In the genomic region with DNA sequence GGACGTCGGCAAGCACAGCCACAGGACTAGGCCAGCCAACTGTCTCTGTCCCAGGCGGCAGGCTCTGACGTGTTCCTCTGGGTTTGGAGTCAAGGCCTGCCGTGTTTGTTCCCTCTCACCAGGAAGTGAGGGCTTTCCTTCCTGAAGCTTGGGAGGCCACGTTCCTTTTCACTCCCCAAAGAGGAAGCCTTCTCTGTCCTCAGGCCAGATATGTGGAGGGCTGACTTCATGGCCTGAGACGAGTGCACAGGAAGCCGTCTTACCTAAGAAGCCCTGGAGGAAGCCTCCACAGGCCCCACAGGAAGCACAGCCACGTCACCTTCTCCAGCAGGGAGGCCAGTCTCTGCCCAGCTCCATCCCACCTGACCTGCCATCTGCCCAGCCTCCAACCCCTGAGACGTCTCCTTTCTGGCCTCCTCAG, we compare ENCODE assay signal across 8 mouse cellular contexts. TPM values are rescaled to one million over a fixed set of nuclear protein-coding genes. Genes with fewer than 3 reads are reported as not detected.
DNase-seq lines count a peak whose midpoint lies in the region; ATAC-seq and TF ChIP-seq lines count a peak whose summit lies in the region.

No protein-coding gene starts in this region.

- no peak for DNase-seq in midbrain, embryonic 10.5 days (ENCODE audit: low spot score)
- no peak for DNase-seq in midbrain, postnatal 0 days (ENCODE audit: low spot score)
- DNase-seq in kidney, adult 8-10 months = peak; percentile 68 to 77
- DNase-seq in thymus, postnatal 0 days (ENCODE audit: low spot score) = peak; percentile 47
- no peak for DNase-seq in c-Kit-positive CD71-positive TER-119-positive erythroid progenitor cells, embryonic 14.5 days (ENCODE audit: low spot score)

- no peak for TF ChIP-seq CTCF in midbrain, postnatal 0 days (IDR thresholded peaks at IDR 0.05)

- H3K36me3 ChIP-seq in midbrain, embryonic 10.5 days = no peaks in the 10 kb centered on the region
- no peaks in the 10 kb centered on the region for H3K36me3 ChIP-seq in midbrain, postnatal 0 days (ENCODE audit: insufficient read depth, low read length)
- no peaks in the 10 kb centered on the region for H3K36me3 ChIP-seq in lung, embryonic 16.5 days (ENCODE audit: control insufficient read depth, insufficient read depth, low read length)

- no peak for ATAC-seq in midbrain, postnatal 0 days (ENCODE audit: low FRiP score)
- ATAC-seq in granulocyte monocyte progenitor cell, adult 5-6 weeks (replicated peaks; ENCODE audit: poor library complexity, severe bottlenecking) = peak; percentile 96
- peak; percentile 60 for ATAC-seq in lung, embryonic 16.5 days (ENCODE audit: low read depth)
- no peak for ATAC-seq in erythroid progenitor cell, adult 5-6 weeks (replicated peaks; ENCODE audit: low FRiP score, poor library complexity, severe bottlenecking)

- no peaks in the 10 kb centered on the region for H3K9me3 ChIP-seq in midbrain, embryonic 10.5 days (replicated peaks)
- H3K9me3 ChIP-seq in midbrain, postnatal 0 days (ENCODE audit: low read length) = no peaks in the 10 kb centered on the region
- no peaks in the 10 kb centered on the region for H3K9me3 ChIP-seq in lung, embryonic 16.5 days (ENCODE audit: control insufficient read depth, low read length)

- H3K4me2 ChIP-seq in midbrain, postnatal 0 days (ENCODE audit: low read depth, low read length, poor library complexity, severe bottlenecking) = no peak overlapping the region
- no peak overlapping the region for H3K4me2 ChIP-seq in lung, embryonic 16.5 days (ENCODE audit: low read depth, low read length)

- H3K27me3 ChIP-seq in midbrain, embryonic 10.5 days (ENCODE audit: low read depth, poor library complexity, severe bottlenecking) = no peaks in the 10 kb centered on the region
- no peaks in the 10 kb centered on the region for H3K27me3 ChIP-seq in midbrain, postnatal 0 days (ENCODE audit: insufficient read depth, low read length)
- no peaks in the 10 kb centered on the region for H3K27me3 ChIP-seq in lung, embryonic 16.5 days (ENCODE audit: control insufficient read depth, insufficient read depth, low read depth, low read length)

- 75% methylated on average over 10 of the region's 10 CpGs for WGBS in midbrain, embryonic 10.5 days
- WGBS in midbrain, postnatal 0 days = 68% methylated on average over 10 of the region's 10 CpGs
- 54% methylated on average over 10 of the region's 10 CpGs for WGBS in lung, embryonic 16.5 days

- H3K27ac ChIP-seq in midbrain, embryonic 10.5 days (replicated peaks) = peak overlapping the region; percentile 55; the same call in 1 of the 2 replicates
- no peak overlapping the region for H3K27ac ChIP-seq in midbrain, postnatal 0 days (ENCODE audit: low read depth, low read length)
- H3K27ac ChIP-seq in lung, embryonic 16.5 days (ENCODE audit: low read length) = peak overlapping the region; percentile 87

- no peak overlapping the region for H3K4me3 ChIP-seq in midbrain, embryonic 10.5 days
- H3K4me3 ChIP-seq in midbrain, postnatal 0 days (ENCODE audit: low read depth, low read length) = no peak overlapping the region
- no peak overlapping the region for H3K4me3 ChIP-seq in lung, embryonic 16.5 days (ENCODE audit: low read length)

- peaks cover 3% of the 10 kb centered on the region; the same call in 1 of the 2 replicates for H3K4me1 ChIP-seq in midbrain, embryonic 10.5 days
- no peaks in the 10 kb centered on the region for H3K4me1 ChIP-seq in midbrain, postnatal 0 days (ENCODE audit: insufficient read depth, low read length)
- H3K4me1 ChIP-seq in lung, embryonic 16.5 days (replicated peaks; ENCODE audit: control insufficient read depth, insufficient read depth, low read length) = peaks cover 29% of the 10 kb centered on the region

- no peak overlapping the region for H3K9ac ChIP-seq in midbrain, postnatal 0 days (replicated peaks; ENCODE audit: low read length, poor library complexity, severe bottlenecking)
- 0 out of 2 replicates have a peak overlapping the region, but pooled peaks have one; percentile 42 for H3K9ac ChIP-seq in lung, embryonic 16.5 days (ENCODE audit: low read length)

RNA-seq across cellular contexts. Expression of a gene that starts 50.2 kb away (rescaled TPM):
- 9.2 TPM in 2 replicates for polyA plus RNA-seq in midbrain, embryonic 10.5 days (2016; fragmentation: Nextera tagmentation; extraction: Ambion mirVana)
- 48.5 and 54.2 TPM in 2 replicates for total RNA-seq in midbrain, postnatal 0 days (2014; rRNA removed)
- polyA plus RNA-seq in midbrain, postnatal 0 days (2015; fragmentation: Nextera tagmentation; extraction: Ambion mirVana) = 17.6 and 22.3 TPM in 2 replicates
- total RNA-seq in granulocyte monocyte progenitor cell, adult 5-6 weeks (2014; fragmentation: Nextera tagmentation) = 9.1 and 12.1 TPM in 2 replicates
- total RNA-seq in granulocyte monocyte progenitor cell, adult 5-6 weeks (2017) = 9.2 and 10.8 TPM in 2 replicates
- polyA plus RNA-seq in lung, embryonic 16.5 days (2015; fragmentation: Nextera tagmentation; extraction: Ambion mirVana) = 32.7 and 33.0 TPM in 2 replicates
- 12.4 and 14.2 TPM in 2 replicates for polyA plus RNA-seq in thymus, postnatal 0 days (2015; fragmentation: Nextera tagmentation; extraction: Ambion mirVana)
- total RNA-seq in erythroid progenitor cell, adult 5-6 weeks (2015; ENCODE audit: low replicate concordance) = 7.6 and 9.2 TPM in 2 replicates
- total RNA-seq in erythroid progenitor cell, adult 5-6 weeks (2017; ENCODE audit: low replicate concordance) = 2.2 and 5.9 TPM in 2 replicates

Comparison
In these comparisons a context has a peak if more than half of its experiments do, and no peak if none do; other contexts are left out.
1. DNase-seq: peak in kidney, adult 8-10 months (2 of 2) and thymus, postnatal 0 days (single experiment); none in midbrain, embryonic 10.5 days (single experiment), midbrain, postnatal 0 days (single experiment) and c-Kit-positive CD71-positive TER-119-positive erythroid progenitor cells, embryonic 14.5 days (single experiment).
2. ATAC-seq: peak in granulocyte monocyte progenitor cell, adult 5-6 weeks (single experiment) and lung, embryonic 16.5 days (single experiment); none in midbrain, postnatal 0 days (single experiment) and erythroid progenitor cell, adult 5-6 weeks (single experiment).